Mouse (Mus musculus) E14TG2a.4 (cell line): ENCODE results near the gene Nr3c2.

Source experiments
- CTCF ChIP-seq: conservative IDR thresholded peaks from 2 replicates; pipeline ENCODE4 v1.5.1; 2014; ENCODE audit warnings: low read length
- POU5F1 ChIP-seq: IDR thresholded peaks from 2 replicates; pipeline ENCODE4 v1.6.1; 2014; ENCODE audit warnings: low read length, borderline replicate concordance

GRCm38 (mm10) chr8:76900155-76901141, 1.2 kb downstream of the Nr3c2 start:
- TF ChIP-seq CTCF (no peak), POU5F1 (no peak)
